Mouse (Mus musculus): ENCODE data around the gene Acrbp.

Gene Acrbp

GRCm38 (mm10) chr6:125099421-125099971, 50.0 kb downstream of the Acrbp start:
- no peak for DNase-seq (ENCODE audit: low spot score)

GRCm38 (mm10) chr6:125101444-125101843, 52.0 kb downstream of the Acrbp start:
- DNase-seq (ENCODE audit: low spot score): no peak

- DNase-seq (ENCODE audit: low spot score): no peak
Measured at GRCm38 (mm10) chr6:125104223-125104622, 54.7 kb downstream of the Acrbp start.

- DNase-seq (ENCODE audit: low spot score): no peak
Measured at GRCm38 (mm10) chr6:125107705-125108104, 58.2 kb downstream of the Acrbp start.

GRCm38 (mm10) chr6:125109371-125109770, 59.9 kb downstream of the Acrbp start:
- DNase-seq (ENCODE audit: low spot score): no peak

GRCm38 (mm10) chr6:125110927-125111326, 61.4 kb downstream of the Acrbp start:
- peak; percentile 45 for DNase-seq (ENCODE audit: low spot score)

- DNase-seq (ENCODE audit: low spot score): no peak
Measured at GRCm38 (mm10) chr6:125112553-125112952, 63.1 kb downstream of the Acrbp start.

All from layer of hippocampus, adult 11-12 months (tissue).